Mouse (Mus musculus) kidney, postnatal 36 days (tissue): ENCODE measurements around the gene Arl2.
A peak's percentile ranks its signal among the peaks of the same experiment; 100 is the strongest.
"Not testable (repeated sequence)": the region's sequence is repeated elsewhere in the genome, so short reads cannot be mapped to it uniquely, and the experiment has no call there.

Experiments used
- DNase-seq, 2 experiments: peaks; one replicate each; pipeline ENCODE4 v3.0.0; 2021 to 2022; ENCODE audit warnings: mixed read lengths in 2 of 2

Arl2 gene

DNA sequence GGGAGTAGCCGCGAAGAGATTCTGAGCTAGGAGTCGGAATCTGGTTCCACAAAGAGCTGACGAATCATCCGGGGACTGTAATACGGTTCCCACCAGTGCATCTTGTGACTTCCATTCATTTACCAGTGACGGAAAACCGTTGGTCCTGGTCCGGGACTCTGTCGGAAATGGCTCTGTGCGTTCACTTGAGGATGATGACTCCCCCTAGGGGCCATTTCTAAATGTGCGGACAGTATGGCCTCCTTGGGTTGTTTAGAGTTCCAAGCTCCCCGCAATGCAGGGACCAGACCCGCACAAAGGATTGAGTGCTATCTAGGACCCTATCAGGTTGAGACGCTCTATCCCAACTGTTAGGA is at the start of gene Arl2:
Arl2 (minus strand) TSS at position 155 of the 356 bp plus-strand sequence.
- DNase-seq = peak; percentile 87 to 88

DNA sequence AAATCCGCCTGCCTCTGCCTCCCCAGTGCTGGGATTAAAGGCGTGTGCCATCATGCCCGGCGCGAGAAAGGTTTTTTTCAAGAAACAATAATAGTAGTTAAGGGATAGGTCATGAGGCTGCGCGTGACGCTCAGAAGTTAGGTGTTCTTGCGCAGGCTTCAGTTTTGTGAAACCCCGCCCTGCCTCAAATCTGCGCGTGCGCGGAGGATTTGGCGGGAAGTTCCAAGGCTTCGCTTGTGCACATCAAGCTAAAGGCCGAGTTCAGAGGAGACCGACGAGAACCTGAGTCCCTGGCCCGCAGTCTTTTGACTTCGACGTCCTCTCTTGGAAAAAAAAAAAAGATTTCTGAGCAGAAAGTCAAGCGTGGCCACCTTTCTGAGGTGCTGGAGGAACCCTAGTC is 42.8 kb upstream of the Arl2 start, which contains the start of gene Majin:
Majin (plus strand) TSS at position 258 of the 400 bp plus-strand sequence.
- no peak for DNase-seq

DNA sequence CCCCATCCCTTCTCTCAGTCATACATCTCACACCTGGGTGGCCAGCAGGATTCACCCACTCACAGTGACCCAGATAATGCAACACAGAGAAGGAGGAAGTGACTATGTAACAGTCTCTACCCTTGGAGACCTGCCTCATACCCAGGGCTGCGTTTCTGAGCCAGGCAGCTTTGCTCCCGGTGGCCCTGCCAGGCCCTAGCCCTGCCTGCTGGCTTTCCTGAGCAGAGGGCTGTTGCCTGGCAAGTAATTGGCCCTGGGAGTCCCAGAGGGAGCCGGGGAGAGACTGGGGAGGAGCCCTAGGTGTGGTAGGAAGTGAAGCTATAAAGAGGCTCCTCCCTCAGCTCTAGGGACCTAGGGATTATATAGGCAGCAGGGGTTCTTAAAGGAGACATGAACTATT is 41.2 kb upstream of the Arl2 start:
- DNase-seq = no peak

DNA sequence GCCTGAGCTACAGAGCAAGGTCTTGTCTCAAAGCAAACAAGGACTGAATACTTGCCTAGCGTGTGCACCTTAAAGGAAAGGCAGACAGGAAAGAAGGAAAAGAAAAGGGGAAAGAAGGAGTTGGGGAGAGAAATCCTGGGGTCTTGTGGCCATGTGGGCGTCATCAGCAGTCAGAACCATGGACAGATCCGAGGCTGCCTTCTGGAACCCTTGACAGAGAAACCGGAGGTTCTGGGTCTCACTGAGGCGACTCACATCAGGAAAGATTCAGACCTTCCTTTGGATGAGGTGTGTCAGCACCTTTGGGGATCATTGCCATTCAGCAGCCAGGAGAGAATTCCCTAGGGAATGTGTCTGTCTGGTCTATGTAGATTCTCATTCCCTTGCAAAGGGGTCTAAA is 40.3 kb upstream of the Arl2 start:
- peak in 1 of 2 experiments; percentile 22 for DNase-seq

DNA sequence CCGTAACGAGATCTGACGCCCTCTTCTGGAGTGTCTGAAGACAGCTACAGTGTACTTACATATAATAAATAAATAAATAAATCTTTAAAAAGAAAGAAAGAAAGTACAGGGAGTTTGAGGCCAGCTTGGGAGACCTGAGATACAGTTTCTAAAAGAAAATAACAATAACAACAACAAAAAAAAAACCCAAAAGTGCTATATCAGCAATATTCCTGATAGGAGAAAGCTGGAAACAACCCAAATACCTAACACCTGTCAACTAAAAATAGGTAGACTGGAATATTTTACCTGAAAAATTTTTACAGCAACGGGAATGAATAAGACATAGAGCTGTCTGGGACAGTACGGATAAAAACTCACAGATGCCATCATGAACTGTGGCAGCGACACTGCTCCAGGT is 37.4 kb upstream of the Arl2 start:
- no peak for DNase-seq

DNA sequence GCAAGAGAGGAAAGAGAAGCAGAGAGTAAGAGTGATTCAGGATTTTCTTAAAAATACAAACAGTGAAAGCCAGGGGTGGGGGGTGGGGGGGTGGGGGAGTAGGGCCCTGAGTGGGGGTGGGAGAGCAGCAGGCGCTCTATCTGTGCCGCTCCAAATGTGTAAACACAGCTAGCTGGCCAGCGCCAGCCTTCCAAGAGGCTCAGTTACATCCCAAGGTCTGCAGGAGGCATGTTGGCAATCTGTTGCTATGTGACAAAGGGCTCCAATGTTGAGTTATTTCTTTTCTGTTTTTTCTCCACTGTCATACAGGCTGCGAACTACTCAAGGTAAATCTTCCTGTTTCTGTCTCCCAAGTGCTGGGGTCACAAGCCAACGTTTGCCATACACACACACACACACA is 33.4 kb upstream of the Arl2 start:
- DNase-seq = no peak

DNA sequence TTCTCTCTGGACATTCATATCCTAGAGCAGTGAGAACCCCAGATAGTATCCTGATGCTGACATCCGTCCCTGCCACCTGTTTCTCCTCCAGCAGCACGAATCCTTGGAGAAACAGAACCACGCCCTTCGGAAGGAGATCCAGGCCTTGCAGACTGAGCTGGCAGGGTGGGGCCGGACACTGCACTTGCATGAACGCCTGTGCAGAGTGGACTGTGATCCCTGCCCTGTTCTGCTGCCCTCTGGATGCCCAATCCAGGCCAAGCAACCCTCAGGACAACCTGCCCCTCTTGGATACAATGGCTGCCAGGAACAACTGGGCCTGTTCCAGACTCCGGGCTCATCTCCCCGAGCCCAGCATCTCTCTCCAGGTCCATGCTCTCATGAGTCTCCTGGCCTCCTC is 29.9 kb upstream of the Arl2 start:
- DNase-seq = peak; percentile 17 to 60

DNA sequence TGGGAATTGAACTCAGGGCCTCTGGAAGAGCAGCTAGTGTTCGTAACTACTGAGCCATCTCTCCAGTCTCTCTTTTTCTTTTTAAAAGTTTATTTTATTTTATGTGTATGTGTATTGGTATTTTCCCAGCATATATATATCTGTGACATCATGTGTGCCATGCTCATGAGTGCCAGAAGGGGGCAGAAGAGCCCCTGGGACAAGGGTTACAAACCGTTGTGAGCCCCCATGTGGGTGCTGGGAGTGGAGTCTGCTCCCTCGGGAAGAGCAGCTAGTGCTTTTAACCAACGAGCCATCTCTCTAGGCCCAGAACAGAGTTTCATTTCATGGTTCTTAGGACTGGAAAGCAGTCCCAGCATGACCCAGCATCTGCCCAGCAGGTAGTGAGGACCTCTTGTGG is 25.4 kb upstream of the Arl2 start:
- DNase-seq = no peak

DNA sequence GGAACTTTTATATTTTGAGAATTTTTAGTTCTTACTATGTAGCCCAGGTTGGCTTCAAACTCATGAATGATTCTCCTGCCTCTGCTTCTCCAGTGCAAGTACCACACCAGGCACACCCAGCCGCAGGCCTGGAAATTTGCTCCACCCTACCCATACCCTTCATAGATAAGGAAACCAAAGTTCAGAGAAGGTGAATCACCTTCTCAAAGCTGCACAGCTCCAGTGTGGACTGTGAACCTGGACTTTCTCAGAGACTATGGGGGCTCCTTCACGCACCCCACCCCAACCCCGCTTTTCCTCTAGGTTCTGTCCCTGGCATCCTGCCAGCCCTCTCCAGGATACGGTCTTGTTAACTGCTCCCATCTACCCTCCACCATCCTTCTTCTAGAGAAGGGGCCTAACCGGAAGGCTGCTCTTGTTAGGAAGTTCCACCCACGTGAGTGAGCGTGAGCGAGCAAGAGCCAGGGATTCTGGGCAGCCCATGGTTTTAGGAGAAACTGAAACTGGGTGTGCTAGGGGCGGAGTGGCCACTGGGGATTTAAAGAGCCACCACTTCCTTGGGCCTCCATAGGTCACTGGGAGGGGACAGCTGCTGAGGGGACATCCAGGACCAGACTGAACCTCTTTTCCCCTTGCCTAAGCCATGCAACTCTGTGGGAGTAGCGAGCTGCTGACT is 22.7 kb upstream of the Arl2 start:
- DNase-seq = peak; percentile 60 to 67

DNA sequence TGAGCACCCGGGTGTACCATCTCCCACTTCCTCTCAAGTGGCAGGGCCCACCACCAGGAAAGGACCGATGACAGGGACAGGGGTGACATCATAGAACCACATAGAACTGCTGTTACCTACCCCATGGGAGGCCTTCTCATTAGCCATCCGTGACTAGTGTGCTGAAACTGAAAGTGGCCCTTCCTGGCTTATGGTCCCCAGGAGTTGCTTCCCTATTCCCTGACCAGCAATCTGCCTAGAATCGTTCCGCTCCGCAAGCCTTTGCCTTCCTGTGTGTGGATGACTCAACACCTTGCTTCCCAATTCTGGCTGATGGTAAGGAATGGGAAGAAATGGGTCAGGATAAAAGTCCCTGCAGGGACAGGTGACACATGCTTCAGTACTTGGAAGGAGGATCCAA is 15.9 kb upstream of the Arl2 start:
- DNase-seq = no peak

DNA sequence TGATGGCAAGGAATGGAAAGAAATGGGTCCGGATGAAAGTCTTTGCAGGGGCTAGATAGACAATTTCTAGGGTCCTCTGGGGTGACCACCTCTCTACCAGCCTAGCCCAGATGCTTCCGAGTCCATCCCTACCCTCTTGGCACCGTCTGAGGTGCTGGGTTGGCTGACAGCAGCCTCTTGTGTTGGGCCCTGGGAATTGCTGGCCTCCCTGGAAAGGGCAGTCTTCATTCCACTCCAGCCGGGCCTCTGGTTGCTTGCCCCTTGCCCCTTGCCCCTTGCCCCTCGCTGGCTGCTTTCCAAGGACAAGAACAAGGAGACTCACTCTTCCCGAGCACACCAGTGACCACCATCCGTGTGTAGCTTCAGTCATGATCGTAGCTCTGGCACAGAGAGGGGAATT is 15.0 kb upstream of the Arl2 start:
- DNase-seq = peak; percentile 71 to 80

DNA sequence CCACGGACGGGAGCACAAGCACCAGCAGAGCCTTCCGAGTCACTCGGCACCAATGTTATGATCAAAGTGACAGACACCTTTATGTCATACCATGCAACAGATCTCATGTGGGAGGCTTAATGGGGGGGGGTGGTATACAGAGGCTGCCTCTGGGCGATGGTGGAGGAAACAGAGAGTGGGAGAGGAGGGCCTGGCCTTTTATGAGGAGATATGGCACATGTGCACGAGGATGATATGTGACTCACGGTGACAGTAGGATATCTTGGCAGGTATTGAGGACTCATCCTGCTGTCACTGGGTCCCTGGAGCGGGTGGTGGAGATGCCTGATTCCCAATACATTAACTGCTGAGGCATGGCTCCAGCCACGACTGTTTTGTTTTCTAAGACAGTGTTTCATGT is 13.8 kb upstream of the Arl2 start:
- no peak for DNase-seq

DNA sequence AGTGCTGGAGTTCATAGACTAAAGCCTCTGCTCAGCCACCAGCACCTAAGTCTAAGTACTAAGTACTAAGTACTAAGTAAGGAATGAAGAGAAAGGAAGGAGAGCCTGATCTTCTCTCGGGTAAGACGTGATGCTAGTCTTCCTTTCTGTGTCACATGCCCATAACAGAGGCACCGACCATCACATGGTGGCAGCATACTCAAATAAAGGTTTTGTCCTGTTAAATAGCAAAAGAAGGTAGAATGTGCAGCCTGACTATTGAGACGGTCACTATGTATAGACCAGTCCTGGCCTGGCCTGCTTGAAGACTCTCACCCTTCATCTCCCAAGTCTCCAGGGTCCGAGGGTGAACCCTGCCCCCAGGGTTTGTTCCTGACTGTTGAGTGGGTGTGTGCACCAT is 3.5 kb upstream of the Arl2 start:
- DNase-seq = no peak

DNA sequence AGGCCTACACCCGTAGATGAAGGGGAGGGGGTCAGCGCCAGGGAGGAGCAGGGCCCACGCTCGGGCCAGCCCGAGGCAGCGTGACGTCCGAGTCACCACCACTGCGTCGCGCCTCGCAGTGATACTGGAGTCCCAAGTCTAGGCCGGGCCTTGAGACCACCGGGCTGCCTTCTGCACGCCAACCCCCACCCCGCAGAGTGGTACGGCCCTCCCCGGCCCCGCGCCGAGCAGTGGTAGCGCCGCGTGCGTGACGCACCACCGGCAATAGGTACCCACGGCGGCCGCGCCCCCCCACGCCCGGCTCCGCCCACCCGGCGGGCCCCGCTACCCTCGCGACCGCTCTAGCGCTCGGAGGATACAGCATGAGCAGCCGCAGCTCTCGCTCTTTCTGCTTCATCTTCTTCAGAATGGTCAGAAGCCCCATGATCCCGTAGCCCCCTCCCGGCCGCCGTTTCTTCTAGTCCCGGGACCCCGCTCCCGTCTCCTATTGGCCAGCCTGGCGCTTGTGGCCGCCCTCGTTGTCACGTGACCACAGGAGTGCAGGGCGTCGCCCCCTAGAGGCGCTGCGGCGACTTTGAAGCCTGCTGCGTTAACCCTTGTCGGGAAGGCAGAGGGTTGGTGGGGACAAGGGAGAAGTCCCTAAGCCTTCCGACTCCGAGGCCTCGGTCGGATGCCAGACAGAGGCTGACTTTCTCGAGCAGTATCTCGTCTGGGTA is 512 bp downstream of the Arl2 start, which contains the start of gene Batf2:
Batf2 (plus strand) TSS at position 306 of the 716 bp plus-strand sequence.
- peak; percentile 92 for DNase-seq

DNA sequence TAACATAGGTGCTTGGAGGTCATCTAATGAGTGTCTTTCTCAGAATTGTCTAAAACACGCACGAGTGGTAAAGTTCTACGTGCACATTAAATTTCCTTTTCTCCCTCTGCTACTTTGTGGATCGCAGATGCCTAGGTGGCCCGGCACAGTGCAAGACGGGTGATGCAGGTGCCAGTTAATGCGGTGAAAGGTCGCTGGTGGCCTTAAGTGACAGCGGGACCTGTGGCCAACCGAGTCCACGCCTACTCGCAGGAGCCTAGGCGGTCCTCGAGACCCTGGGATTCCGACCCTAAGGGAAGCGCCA is 1.0 kb downstream of the Arl2 start:
- no peak for DNase-seq

DNA sequence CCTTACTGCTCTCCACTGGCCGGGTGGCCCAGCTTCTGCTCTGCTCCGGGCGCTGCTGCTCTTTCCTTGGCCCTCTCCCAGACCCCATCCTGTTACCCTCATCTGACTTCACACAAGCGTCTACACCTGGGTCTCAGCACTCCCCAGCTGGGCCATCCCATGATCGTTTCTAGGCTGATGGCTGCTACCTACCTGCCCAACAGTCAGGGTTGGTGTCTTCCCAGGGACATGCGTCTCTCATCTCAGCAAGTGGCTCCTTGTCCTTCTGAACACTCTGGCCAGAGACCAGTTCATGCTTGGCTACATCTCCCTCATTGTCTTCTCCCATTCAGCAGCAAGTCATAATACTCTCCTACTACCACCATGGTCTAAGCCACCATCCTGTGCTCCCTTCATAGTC is 1.6 kb downstream of the Arl2 start:
- DNase-seq = peak in 1 of 2 experiments; percentile 19

DNA sequence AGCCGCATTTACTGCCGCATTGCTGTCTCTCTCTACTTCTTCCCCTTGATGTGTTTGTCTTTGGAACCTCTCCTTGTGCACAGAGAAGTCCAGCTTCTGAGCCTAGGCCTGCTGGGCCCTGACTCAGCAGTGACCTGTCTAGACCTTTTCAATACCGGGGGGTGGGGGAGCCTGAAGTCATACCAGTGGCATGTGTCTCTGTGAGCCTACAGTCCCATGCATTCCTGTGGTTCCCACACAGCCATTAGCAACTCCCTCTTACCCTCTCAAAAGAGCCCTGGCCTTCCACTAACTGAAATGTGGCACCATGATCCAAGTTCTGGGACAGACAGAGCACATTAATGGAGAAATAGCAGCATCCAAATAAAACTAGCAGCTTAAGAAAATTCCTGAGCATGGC is 5.0 kb downstream of the Arl2 start:
- DNase-seq = no peak

DNA sequence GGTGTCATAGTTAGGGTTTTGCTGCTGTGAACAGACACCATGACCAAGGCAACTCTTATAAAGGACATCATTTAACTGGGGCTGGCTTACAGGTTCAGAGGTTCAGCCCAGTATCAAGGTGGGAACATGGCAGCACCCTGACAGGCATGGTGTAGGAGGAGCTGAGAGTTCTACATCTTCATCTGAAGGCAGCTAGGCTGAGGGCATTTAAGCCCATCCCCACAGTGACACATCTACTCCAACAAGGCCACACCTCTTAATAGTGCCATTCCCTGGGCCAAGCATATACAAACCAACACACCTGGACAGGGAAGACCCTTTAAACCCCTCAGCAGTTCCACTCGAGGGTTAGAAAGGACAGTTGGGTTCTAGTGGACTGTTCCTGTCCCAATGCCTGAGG is 8.2 kb downstream of the Arl2 start:
- not testable (repeated sequence) for DNase-seq

DNA sequence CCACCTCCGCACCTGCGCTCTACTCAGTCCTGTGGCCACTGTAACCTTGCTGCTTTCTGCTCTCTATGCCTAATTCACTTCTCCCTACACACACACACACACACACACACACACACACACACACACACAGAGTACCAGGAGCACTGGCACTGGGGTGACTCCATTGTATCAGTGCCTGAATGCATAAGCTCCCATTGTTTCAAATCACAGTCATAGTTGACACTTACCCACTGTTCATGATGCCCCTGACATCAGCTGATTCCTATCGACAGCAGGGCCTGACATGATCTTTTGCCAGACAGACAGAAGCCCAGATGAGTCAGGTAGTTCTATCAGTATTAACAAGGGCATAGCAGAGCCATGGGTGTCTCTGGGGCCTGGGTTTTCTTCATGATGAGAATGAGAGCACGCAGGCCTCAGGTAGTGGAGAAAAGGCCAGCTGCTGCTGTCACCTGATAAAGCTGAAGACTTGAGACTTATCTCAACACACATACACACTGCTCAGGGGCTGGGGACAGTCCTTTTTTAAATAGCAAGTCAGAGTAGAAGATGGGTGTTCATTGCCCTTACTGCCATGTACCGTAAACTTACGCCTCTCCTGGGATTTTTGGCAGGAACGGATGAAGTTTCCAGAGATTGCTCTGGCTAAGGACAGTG is 9.0 kb downstream of the Arl2 start:
- DNase-seq = no peak

DNA sequence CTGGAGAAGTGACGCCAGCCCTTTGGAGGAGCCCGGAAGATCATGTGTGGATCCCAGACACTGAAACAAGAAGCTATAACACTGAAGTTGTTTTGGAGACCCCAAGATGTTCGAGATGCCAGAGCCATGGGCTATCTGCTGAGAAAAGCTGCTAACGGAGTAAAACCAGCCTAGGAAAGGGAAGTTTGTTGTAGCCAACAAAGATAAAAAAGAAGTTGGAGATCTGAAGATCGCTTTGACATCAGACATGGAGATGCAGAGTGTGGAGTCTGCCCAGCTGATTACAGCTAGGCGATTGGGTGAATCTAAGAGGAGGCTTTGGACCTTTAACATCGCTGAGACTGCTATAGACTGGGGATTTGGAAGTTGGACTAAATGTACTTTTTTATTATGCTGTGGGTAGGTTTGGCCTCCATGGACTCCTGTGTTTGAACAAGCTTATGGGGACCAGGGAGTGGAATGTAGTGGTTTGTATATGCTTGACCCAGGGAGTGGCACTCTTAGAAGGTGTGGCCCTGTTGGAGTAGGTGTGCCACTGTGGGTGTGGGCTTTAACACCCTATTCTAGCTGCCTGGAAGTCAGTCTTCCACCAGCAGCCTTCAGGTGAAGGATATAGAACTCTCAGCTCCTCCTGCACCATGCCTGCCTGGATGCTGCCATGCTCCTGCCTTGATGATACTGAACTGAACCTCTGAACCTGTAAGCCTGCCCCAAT is 10.8 kb downstream of the Arl2 start:
- DNase-seq = not testable (repeated sequence)

DNA sequence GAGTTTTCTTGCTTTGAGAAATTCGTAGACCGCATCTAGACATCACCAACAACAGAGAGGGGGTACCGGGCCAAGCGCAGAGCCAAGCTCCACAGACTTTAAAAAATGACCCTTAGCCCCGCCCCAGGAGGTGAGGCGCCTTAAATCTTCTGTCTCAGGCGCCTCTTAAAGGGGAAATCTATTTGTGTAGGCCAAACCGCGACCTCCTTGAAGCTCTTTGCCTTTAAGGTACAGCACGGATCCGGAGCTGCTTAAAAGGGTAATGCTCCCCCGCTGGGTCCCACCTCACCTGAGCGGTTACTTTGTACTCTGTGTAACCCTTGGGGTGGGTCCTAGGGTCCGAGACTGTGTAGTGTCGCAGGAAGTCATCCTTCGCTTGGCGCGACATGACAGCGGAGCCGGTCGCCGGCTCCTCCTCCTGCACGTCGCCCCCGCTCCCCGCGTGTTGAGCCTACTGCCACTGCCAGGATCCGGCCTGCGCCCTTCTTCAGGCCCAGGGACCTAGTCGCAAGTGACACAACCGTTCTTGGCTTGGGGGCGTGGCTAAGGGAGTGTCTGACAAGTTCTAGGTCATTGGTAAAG is 13.5 kb downstream of the Arl2 start, which contains the start of gene Snx15:
Snx15 (minus strand) TSS at position 545 of the 582 bp plus-strand sequence.
- DNase-seq = peak; percentile 97 to 99

DNA sequence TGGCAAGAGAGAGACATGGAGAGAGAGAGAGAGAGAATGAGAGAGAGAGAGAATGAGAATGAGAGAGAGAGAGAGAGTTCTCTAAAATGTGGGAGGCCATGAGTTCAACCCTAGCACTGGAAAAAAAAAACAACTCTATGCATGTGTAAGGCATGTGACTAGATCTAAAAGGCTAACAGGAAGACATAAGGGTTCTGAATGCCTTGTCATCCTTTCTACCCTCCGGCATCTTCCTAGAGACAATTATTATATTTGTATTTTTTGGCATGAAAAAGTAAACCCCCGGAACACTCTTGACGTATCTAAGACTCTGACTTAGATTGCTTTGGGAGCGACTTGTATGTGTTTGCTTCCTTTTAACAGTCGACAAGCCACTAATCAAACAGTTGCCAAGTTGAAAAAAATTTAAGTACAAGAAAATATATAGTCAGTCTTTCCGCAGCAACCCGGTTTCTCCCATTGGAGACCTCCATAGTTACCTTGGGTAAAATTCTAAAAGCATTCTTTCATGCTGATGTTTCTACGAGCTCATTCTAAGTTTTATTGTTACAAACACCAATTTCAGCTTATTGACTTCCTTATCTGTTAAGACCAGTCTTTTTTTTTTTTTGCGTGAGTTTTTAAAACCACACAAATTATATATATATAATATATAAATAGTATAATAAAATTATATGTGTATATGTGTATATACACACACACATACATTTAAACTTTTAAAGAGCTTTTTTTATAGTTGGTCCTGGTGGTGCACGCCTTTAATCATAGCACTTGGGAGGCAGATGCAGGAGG is 14.4 kb downstream of the Arl2 start:
- DNase-seq = no peak
